Mouse (Mus musculus): ENCODE measurements at regions not wholly inside any gene's neighbourhood (a gene's known extent, or its start where the extent isn't known, plus 50 kb on each side); places are given as distances from the start of the nearest gene placed in this dataset.
"Not testable (repeated sequence)": the region's sequence is repeated elsewhere in the genome, so short reads cannot be mapped to it uniquely, and the experiment has no call there.

- no peak for DNase-seq
Observed at GRCm38 (mm10) chr10:96685991-96686601, 69.3 kb downstream of the Btg1 start.

GRCm38 (mm10) chr10:96686659-96687440 lies 70.0 kb downstream of the Btg1 start:
- no peak for DNase-seq

- no peak for DNase-seq
Observed at GRCm38 (mm10) chr10:96687441-96687772, 70.6 kb downstream of the Btg1 start.

- no peak for DNase-seq
Observed at GRCm38 (mm10) chr10:96689976-96690867, 73.4 kb downstream of the Btg1 start.

- DNase-seq: no peak
Observed at GRCm38 (mm10) chr10:96690868-96691302, 74.1 kb downstream of the Btg1 start.

GRCm38 (mm10) chr10:96691319-96691870 lies 74.6 kb downstream of the Btg1 start:
- no peak for DNase-seq

- DNase-seq: no peak
Observed at GRCm38 (mm10) chr10:96692821-96693220, 76.0 kb downstream of the Btg1 start.

GRCm38 (mm10) chr10:96693766-96694165 lies 77.0 kb downstream of the Btg1 start:
- DNase-seq: no peak

GRCm38 (mm10) chr10:96696571-96696970 lies 79.8 kb downstream of the Btg1 start:
- no peak for DNase-seq

GRCm38 (mm10) chr10:96697781-96698180 lies 81.0 kb downstream of the Btg1 start:
- no peak for DNase-seq

GRCm38 (mm10) chr10:96706656-96707055 lies 89.8 kb downstream of the Btg1 start:
- no peak for DNase-seq

- DNase-seq: no peak
Observed at GRCm38 (mm10) chr10:96708471-96708870, 91.7 kb downstream of the Btg1 start.

- no peak for DNase-seq
Observed at GRCm38 (mm10) chr10:96709698-96710356, 93.0 kb downstream of the Btg1 start.

- no peak for DNase-seq
Observed at GRCm38 (mm10) chr10:96711993-96712392, 95.2 kb downstream of the Btg1 start.

GRCm38 (mm10) chr10:96714702-96715101 lies 97.9 kb downstream of the Btg1 start:
- DNase-seq: no peak

- DNase-seq: no peak
Observed at GRCm38 (mm10) chr10:96717281-96717680, 100.5 kb downstream of the Btg1 start.

GRCm38 (mm10) chr10:96718706-96719105 lies 101.9 kb downstream of the Btg1 start:
- not testable (repeated sequence) for DNase-seq

- peak; percentile 42 for DNase-seq
Observed at GRCm38 (mm10) chr10:96720281-96720711, 103.5 kb downstream of the Btg1 start.

GRCm38 (mm10) chr10:96720956-96721688 lies 104.3 kb downstream of the Btg1 start:
- DNase-seq: no peak

GRCm38 (mm10) chr10:96722491-96722890 lies 105.7 kb downstream of the Btg1 start:
- DNase-seq: peak; percentile 8

- no peak for DNase-seq
Observed at GRCm38 (mm10) chr10:96723071-96723470, 106.3 kb downstream of the Btg1 start.
